Mouse (Mus musculus) lung, postnatal 0 days (tissue): Measurements from ENCODE around the gene Impdh1.
"Not testable (repeated sequence)": the region's sequence is repeated elsewhere in the genome, so short reads cannot be mapped to it uniquely, and the experiment has no call there.

Experiments used
- CTCF ChIP-seq: IDR thresholded peaks from 2 replicates; pipeline ENCODE4 v1.5.1; 2016; ENCODE audit warnings: antibody characterized with exemption, mild to moderate bottlenecking
- EP300 ChIP-seq: IDR thresholded peaks from 2 replicates; pipeline ENCODE4 v1.6.1; 2016; ENCODE audit warnings: antibody characterized with exemption, mild to moderate bottlenecking, control low read depth

GRCm38 (mm10) chr6:29217717-29218116 lies 1.6 kb upstream of the Impdh1 start:
- TF ChIP-seq CTCF, EP300: not testable (repeated sequence)
